Mouse (Mus musculus) gastrocnemius, adult 2 months (tissue): ENCODE measurements around the gene Gm20869. TPM values are rescaled to one million over a fixed set of nuclear protein-coding genes. Genes with fewer than 3 reads are reported as not detected.
"Not testable (repeated sequence)": the region's sequence is repeated elsewhere in the genome, so short reads cannot be mapped to it uniquely, and the experiment has no call there.

Experiments
- DNase-seq: peaks from one replicate; pipeline ENCODE4 v3.0.0; 2022
- H3K27ac ChIP-seq: fragments of 200-600 bp; 2 replicates; pipeline ENCODE4 v1.8.1; 2022; ENCODE audit warnings: mild to moderate bottlenecking
- H3K4me3 ChIP-seq: fragments of 200-600 bp; 2 replicates; pipeline ENCODE4 v1.8.1; 2022; ENCODE audit warnings: mild to moderate bottlenecking, moderate library complexity
- intact Hi-C: fragments of 180-260 bp; cut with DNase I; formaldehyde crosslinking; loops from one replicate; pipeline ENCODE4 v1.15.1; 2025
- long read RNA-seq, 2 experiments: library from polyadenylated mRNA; stranded (forward); transcript quantifications; one replicate each; pipeline ENCODE4 v2.0.0; 2021
- total RNA-seq, 2 experiments: library from RNA; stranded (reverse); gene quantifications; 2 replicates each; pipeline ENCODE4 v1.2.3; 2021

Gm20869 gene
- not detected for total RNA-seq
- long read RNA-seq, experiment 1 = 0 reads
- long read RNA-seq, experiment 2 = 0 reads

DNA sequence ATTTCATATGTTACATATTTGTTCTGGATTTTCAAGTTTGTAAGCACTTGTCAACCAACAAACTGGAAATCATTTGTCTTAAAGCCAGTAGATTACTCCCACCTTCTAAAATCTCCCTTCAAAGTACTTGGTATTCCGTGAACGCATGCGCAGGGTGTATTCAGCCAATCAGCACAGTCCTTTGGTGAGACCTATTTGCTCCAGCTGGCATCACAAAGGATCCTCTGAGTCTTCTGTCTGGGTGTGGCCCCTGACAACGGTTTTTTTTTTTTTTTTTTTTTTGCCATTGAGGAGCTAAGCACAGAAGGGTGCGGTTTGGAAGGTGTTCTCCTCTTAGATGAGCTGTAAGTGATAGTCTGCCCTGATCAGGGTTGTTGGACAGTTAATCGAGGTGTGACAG is at the start of gene Gm20869:
TSS of gene Gm20869 (plus strand) at position 301 of the 400 bp plus-strand sequence.
- H3K4me3 ChIP-seq, intact Hi-C loops, H3K27ac ChIP-seq: not testable (repeated sequence)

More for the DNA sequence above, at the start of gene Gm20869:
- not testable (repeated sequence) for DNase-seq

Other genes with a start within 250 kb of the Gm20869 start
- not detected for gene Gm20870, start 222.6 kb downstream of the Gm20869 start, total RNA-seq